Mouse (Mus musculus) kidney, embryonic 14.5 days (tissue): ENCODE data around the gene Med13l. TPM values are rescaled to one million over a fixed set of nuclear protein-coding genes. Genes with fewer than 3 reads are reported as not detected.

ENCODE experiments used
- ATAC-seq: fragments of 200-750 bp; cut with Nextera tagmentation; 2 replicates; pipeline ENCODE4 v1.8.0; 2017; ENCODE audit warnings: moderate number of reproducible peaks, mild to moderate bottlenecking, moderate TSS enrichment, moderate library complexity; ENCODE audit not compliant: low FRiP score, low TSS enrichment
- H3K27ac ChIP-seq: fragments of 300-500 bp; sonication (generic); 2 replicates; pipeline ENCODE4 v1.5.1; 2014; ENCODE audit warnings: low read depth, mild to moderate bottlenecking, low read length, moderate library complexity, mixed read lengths
- H3K27me3 ChIP-seq: fragments of 300-500 bp; sonication (generic); 2 replicates; pipeline ENCODE4 v1.6.1; 2014; ENCODE audit warnings: mild to moderate bottlenecking, low read length; ENCODE audit not compliant: control insufficient read depth, insufficient read depth
- H3K36me3 ChIP-seq: fragments of 300-500 bp; sonication (generic); 2 replicates; pipeline ENCODE4 v1.6.1; 2014; ENCODE audit warnings: low read length, mixed read lengths; ENCODE audit not compliant: control insufficient read depth, insufficient read depth
- H3K4me1 ChIP-seq: fragments of 300-500 bp; sonication (generic); 2 replicates; pipeline ENCODE4 v1.6.1; 2014; ENCODE audit warnings: low read length, mixed read lengths; ENCODE audit not compliant: control insufficient read depth, insufficient read depth
- H3K4me2 ChIP-seq: fragments of 300-500 bp; sonication (generic); replicated peaks from 2 replicates; pipeline ENCODE4 v1.6.1; 2014; ENCODE audit warnings: low read depth, mild to moderate bottlenecking, low read length
- H3K4me3 ChIP-seq: fragments of 300-500 bp; sonication (generic); 2 replicates; pipeline ENCODE4 v1.5.1; 2014; ENCODE audit warnings: mild to moderate bottlenecking, low read length
- H3K9ac ChIP-seq: fragments of 300-500 bp; sonication (generic); 2 replicates; pipeline ENCODE4 v1.6.1; 2014; ENCODE audit warnings: low read depth, mild to moderate bottlenecking, low read length, moderate library complexity
- H3K9me3 ChIP-seq: fragments of 300-500 bp; sonication (generic); 2 replicates; pipeline ENCODE4 v1.6.1; 2016; ENCODE audit warnings: low read length; ENCODE audit not compliant: control insufficient read depth
- WGBS: fragments of 180-500 bp; shearing (Covaris S2); extraction: QIAGEN DNeasy Blood & Tissue Kit; methylation state at CpG from one replicate; pipeline ENCODE4 v1.1.7; 2014; 5-methylcytosine and 5-hydroxymethylcytosine counted together
- polyA plus RNA-seq: library from polyadenylated mRNA; unstranded; fragments of >200 nt; fragmentation: Nextera tagmentation; extraction: Ambion mirVana; gene quantifications from 2 replicates; pipeline ENCODE4 v1.2.1, GENCODE M21; 2014

The Med13l gene
- polyA plus RNA-seq, 1 experiment from 2014 or later, result 12.1 TPM

DNA sequence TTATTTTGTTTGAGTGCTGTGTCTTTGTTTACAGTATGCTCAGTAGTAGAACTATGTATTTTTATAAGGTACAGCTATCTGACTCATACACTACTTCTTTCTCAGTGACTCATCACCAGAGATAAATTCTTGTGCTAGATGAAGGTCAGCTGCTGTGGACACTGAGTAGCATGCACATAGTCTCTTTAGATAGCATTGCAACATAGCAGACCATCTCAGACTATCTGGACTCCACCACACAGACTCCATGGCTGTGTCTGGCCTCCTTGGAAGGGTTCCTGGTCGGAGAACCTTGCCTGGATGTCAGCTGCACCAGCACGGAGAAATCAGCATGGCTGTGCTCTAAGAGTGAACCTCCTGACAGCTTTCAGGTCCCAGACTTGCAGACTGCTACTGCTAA is 99.2 kb downstream of the Med13l start:
- Histone ChIP-seq H3K36me3 (no peaks in the 10 kb centered on the region), H3K27me3 (no peaks in the 10 kb centered on the region), H3K9ac (no peak overlapping the region), H3K4me2 (no peak overlapping the region), H3K4me1 (peaks cover 4% of the 10 kb centered on the region; the same call in 1 of the 2 replicates), H3K27ac (no peak overlapping the region), H3K4me3 (no peak overlapping the region), H3K9me3 (no peaks in the 10 kb centered on the region)
- no peak for ATAC-seq
- WGBS, result 83% methylated on average over 2 of the region's 2 CpGs

DNA sequence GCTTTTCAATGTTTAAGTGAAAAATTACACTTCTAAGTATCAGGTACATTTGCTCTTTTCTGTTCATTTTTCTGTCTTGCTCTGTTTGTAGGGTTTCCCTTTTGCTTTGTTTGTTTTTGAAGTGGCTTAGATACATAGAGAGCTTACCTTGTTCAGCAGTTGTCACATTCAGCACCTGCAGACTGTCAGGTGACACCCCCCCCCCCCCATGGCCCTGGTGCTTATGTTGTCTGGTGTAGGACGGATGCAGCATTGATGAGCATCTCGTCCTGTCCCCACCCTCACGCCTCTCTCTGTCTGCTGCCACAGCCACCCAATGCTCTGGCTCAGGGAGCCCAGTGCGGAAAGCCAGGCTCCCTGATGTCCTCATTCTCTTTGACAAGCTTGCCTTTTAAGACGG is 101.3 kb downstream of the Med13l start:
- Histone ChIP-seq H3K9me3 (no peaks in the 10 kb centered on the region), H3K36me3 (no peaks in the 10 kb centered on the region), H3K27me3 (no peaks in the 10 kb centered on the region), H3K4me3 (no peak overlapping the region), H3K4me2 (no peak overlapping the region), H3K4me1 (peaks cover 6% of the 10 kb centered on the region), H3K27ac (no peak overlapping the region), H3K9ac (no peak overlapping the region)
- no peak for ATAC-seq
- 76% methylated on average over 5 of the region's 5 CpGs for WGBS

DNA sequence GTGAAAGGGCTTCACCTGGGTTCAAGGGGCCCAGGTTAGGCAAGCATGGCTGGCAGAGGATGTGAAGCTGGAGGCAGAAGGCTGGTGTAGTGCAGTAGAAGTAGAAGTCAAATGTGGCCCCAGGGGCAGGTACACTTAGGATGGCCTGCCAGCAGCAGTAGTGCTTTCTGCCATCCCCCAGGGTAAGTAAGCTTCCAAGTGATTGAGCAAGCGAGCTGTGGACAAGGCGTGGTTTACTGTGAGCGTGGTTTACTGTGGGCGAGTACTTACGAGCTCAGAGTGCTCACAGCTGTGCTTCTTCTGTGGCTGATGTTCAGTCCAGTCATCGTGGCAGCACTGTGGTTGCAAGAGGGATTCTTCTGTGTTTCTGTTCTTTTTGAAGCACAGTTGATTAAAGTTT is 103.5 kb downstream of the Med13l start:
- Histone ChIP-seq H3K4me3 (no peak overlapping the region), H3K4me2 (no peak overlapping the region), H3K4me1 (peaks cover 27% of the 10 kb centered on the region), H3K9ac (no peak overlapping the region), H3K27ac (no peak overlapping the region), H3K27me3 (no peaks in the 10 kb centered on the region), H3K36me3 (no peaks in the 10 kb centered on the region), H3K9me3 (no peaks in the 10 kb centered on the region)
- ATAC-seq, result no peak
- WGBS, result 58% methylated on average over 6 of the region's 6 CpGs

DNA sequence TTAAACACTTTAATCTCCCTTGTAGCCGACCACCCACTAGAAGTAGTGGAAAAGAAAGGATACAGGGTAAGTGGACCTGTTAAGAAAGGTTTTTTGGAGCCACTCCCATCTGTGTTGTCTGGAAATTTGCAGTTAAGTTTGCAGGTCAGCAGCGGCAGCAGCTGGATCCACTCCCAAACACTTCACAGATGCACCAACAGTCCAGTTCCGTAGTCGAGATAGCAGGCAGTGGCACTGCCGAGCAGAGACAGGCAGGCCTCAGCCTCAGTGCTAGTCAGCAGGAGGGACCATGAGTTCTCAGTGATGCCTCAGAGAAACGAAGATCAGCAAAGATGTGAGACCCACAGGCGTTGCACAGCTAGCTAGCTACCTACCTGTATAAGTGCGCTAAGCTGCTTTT is 104.5 kb downstream of the Med13l start:
- Histone ChIP-seq H3K9ac (no peak overlapping the region), H3K9me3 (no peaks in the 10 kb centered on the region), H3K4me2 (no peak overlapping the region), H3K36me3 (no peaks in the 10 kb centered on the region), H3K27me3 (no peaks in the 10 kb centered on the region), H3K4me1 (peaks cover 34% of the 10 kb centered on the region), H3K27ac (no peak overlapping the region), H3K4me3 (no peak overlapping the region)
- WGBS, result 90% methylated on average over 8 of the region's 8 CpGs
- no peak for ATAC-seq

DNA sequence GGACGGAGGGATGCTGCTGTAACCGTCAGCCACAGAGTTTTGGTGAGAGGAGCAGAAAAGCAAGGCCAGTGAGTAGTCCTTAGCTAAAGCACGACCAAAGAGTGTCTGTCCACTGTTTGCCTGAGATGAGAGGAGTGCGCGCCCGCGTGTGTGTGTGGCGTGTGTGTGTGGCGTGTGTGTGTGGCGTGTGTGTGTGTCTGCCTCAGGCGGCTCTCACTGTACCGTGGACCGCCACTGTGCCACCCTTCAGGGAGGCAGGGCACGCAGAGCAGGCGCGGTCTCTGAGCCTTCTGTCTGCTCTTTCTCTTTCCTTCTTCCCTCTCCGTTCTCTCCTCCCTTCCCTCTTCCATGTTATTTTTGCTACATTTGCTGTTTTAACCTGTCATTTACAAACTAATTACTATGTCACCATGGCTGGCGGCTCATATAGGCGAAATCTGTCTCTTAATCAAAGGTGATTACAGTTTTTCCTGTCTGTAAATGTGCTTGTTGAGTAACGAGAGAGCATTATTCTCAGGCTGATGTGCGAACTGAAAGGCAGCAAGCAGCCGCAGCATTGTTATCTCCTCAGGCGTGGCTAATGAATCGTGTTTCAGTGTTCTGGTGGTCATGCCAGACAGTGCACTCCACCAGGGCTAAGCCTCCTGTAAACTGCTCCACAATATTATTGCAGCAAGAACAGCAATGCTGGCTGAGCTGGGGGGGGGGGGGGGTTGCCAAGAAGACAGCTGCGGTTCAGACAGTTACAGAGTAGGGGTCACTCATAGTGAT is 106.1 kb downstream of the Med13l start:
- no peak overlapping the region; the same call in 1 of the 2 replicates for H3K4me2 ChIP-seq
- WGBS, result 56% methylated on average over 25 of the region's 25 CpGs
- H3K4me1 ChIP-seq, result peaks cover 34% of the 10 kb centered on the region
- H3K4me3 ChIP-seq, result no peak overlapping the region
- no peak overlapping the region for H3K9ac ChIP-seq
- no peaks in the 10 kb centered on the region for H3K9me3 ChIP-seq
- no peak overlapping the region for H3K27ac ChIP-seq
- ATAC-seq, result 0 out of 2 replicates have a peak, but pooled peaks have one; percentile 64
- H3K36me3 ChIP-seq, result no peaks in the 10 kb centered on the region
- no peaks in the 10 kb centered on the region for H3K27me3 ChIP-seq

DNA sequence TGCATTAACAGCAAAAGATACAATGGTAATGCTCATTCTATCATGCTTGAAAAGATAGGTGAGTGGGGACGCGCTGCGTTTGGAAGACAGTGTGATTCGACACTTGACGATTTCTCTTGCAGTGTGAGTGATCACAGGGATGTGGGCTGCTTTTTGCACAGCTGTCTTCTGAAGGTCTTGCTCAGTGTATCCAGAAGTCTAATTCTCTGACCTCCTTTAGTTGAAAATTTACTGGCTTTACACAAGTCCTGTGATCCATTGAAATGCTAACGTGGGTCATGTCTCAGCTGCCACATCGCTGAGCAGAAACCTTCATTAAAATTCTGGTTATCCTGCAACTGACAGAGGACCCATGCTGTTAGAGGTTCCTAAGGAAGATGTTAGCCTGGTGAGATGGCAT is 107.4 kb downstream of the Med13l start:
- Histone ChIP-seq H3K9me3 (no peaks in the 10 kb centered on the region), H3K36me3 (no peaks in the 10 kb centered on the region), H3K27me3 (no peaks in the 10 kb centered on the region), H3K4me3 (no peak overlapping the region), H3K27ac (no peak overlapping the region), H3K4me2 (no peak overlapping the region), H3K4me1 (peaks cover 43% of the 10 kb centered on the region), H3K9ac (no peak overlapping the region)
- WGBS, result 37% methylated on average over 7 of the region's 7 CpGs
- ATAC-seq, result no peak

DNA sequence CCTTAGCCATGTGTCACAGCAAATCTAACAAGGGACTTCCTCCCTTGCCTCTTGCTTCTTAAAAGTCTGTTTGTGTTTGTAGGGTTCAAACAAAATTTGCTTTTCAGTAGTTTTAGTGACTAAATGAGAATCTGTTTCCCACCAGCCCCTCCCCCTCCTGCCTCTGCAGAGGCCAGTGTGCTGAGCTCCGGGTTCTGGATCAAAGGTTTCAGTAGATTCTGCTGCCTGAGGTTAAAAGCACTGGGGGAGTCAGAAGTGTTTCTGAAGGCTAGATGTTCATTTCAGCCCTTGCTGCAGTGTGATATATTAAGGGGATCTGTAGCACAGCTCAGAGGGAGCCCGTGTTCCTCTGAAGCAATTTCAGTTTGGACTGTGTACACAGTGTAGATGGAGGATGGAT is 108.5 kb downstream of the Med13l start:
- Histone ChIP-seq H3K4me2 (peak overlapping the region; percentile 21; the same call in 1 of the 2 replicates), H3K36me3 (no peaks in the 10 kb centered on the region), H3K4me1 (peaks cover 52% of the 10 kb centered on the region), H3K9ac (no peak overlapping the region), H3K4me3 (no peak overlapping the region), H3K9me3 (no peaks in the 10 kb centered on the region), H3K27me3 (no peaks in the 10 kb centered on the region), H3K27ac (no peak overlapping the region)
- WGBS, result 7% methylated on average over 2 of the region's 2 CpGs
- no peak; the same call in 1 of the 2 replicates for ATAC-seq

DNA sequence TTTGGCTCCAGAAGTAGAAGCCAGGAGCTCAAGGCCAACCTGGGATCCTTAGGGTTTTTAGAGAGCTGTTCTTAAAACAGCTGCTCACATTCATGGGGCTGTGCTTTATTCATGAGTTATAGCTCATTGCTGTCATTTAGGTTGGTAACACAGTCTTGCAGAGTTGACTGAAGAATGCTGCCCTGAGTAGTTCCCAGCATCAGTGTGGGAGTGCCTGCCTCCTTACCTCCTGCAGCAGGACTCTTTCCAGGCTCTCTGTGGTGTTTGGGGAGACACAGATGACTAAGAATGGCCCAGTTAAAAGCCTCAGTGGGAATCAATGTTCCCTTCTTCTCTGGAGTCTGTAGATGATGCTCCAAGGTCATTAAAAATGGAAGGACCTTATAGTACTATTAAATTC is 111.6 kb downstream of the Med13l start:
- Histone ChIP-seq H3K27ac (no peak overlapping the region), H3K9ac (no peak overlapping the region), H3K4me2 (no peak overlapping the region), H3K4me3 (no peak overlapping the region), H3K27me3 (no peaks in the 10 kb centered on the region), H3K36me3 (no peaks in the 10 kb centered on the region), H3K4me1 (peaks cover 68% of the 10 kb centered on the region), H3K9me3 (no peaks in the 10 kb centered on the region)
- ATAC-seq, result no peak

DNA sequence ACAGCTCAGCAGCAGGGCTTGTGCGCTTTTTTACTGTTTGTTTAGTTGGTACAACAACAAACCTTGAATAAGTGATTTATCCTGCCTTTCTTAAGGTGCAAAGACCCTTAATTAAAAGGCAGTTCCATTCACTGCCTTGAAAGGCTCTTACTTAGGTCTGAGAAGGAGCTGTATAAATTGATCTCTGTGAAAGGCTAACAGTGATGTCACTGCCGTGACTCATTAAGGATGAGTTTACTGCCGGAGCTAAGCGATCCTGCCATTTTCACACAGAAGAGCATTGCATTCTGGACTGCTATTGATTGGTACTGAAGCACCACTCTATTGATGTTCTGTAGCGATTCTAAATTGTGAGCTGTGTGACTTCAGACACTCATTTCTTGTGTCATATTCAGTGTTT is 113.4 kb downstream of the Med13l start:
- ATAC-seq, result no peak
- no peak overlapping the region for H3K4me2 ChIP-seq
- no peak overlapping the region for H3K4me3 ChIP-seq
- no peak overlapping the region for H3K27ac ChIP-seq
- H3K27me3 ChIP-seq, result no peaks in the 10 kb centered on the region
- H3K4me1 ChIP-seq, result peaks cover 51% of the 10 kb centered on the region
- no peaks in the 10 kb centered on the region for H3K9me3 ChIP-seq
- WGBS, result 28% methylated on average over 5 of the region's 5 CpGs
- no peak overlapping the region for H3K9ac ChIP-seq
- no peaks in the 10 kb centered on the region for H3K36me3 ChIP-seq
